Mouse (Mus musculus): ENCODE measurements around the gene Ackr4. TPM values are rescaled to one million over a fixed set of nuclear protein-coding genes. Genes with fewer than 3 reads are reported as not detected.
A peak's percentile ranks its signal among the peaks of the same experiment; 100 is the strongest.

The Ackr4 gene
- polyA plus RNA-seq, 1 experiment: 13.6 TPM

DNA sequence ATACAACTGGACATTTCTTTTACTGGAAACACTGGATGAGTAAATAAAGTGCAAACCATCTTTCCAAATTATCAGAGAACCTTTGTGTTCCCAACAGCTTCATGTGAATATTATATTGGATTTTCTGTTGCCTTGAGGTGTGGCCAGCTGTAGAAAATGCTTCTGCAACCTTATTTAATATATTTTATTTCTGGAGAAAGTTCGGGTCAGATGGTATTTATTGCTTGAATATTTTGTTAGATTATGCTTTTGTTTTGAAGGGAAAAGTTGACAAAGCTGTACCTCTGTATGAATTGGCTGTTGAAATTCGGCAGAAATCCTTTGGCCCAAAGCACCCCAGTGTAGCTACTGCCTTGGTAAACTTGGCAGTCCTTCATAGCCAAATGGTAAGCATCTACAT lies 86.4 kb downstream of the Ackr4 start, which contains the start of gene Gm28305:
Gene Gm28305 (plus strand): TSS at position 301 of the 400 bp plus-strand sequence.
- no peaks in the 10 kb centered on the region for H3K4me1 ChIP-seq (replicated peaks; ENCODE audit: control insufficient read depth, insufficient read depth, low read length)
- DNase-seq: no peak
- H3K4me3 ChIP-seq (ENCODE audit: control insufficient read depth, insufficient read depth, low read length): no peak within 1 kb of the TSS
- TF ChIP-seq CTCF (IDR thresholded peaks at IDR 0.05; ENCODE audit: borderline replicate concordance, control insufficient read depth, extremely low read depth, insufficient read depth, low read length, poor library complexity) (no peak), POLR2A (IDR thresholded peaks at IDR 0.05; ENCODE audit: control insufficient read depth, extremely low read depth, insufficient read depth, low read length, poor library complexity) (no peak)
- no peaks in the 10 kb centered on the region for H3K27me3 ChIP-seq (ENCODE audit: control insufficient read depth, insufficient read depth, low read length)
- no peaks in the 10 kb centered on the region for H3K36me3 ChIP-seq (ENCODE audit: control insufficient read depth, insufficient read depth, low read length)
- H3K27ac ChIP-seq (ENCODE audit: control insufficient read depth, insufficient read depth, low read length): no peak within 1 kb of the TSS
- WGBS: 89% methylated on average over 2 of the region's 2 CpGs

DNA sequence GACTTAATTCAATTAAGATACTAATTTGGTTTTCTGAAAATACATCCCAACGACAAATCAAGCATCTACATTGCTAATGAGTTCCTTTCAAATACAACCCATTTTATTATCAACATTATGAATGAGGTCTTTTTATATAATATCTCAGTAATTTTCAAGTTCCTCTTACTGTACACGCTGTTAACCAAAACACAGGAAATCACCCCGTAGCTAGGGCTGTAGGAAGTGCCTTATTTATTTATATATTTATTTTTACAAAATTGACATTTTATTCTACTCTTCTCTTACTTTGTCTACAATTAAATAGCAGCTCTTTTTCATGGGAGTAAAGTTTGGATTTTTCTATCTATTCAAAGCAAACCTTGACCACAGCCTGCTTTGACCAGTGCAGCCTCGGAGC lies 87.0 kb downstream of the Ackr4 start:
- no peak for DNase-seq
- no peaks in the 10 kb centered on the region for H3K4me1 ChIP-seq (replicated peaks; ENCODE audit: control insufficient read depth, insufficient read depth, low read length)
- no peaks in the 10 kb centered on the region for H3K36me3 ChIP-seq (ENCODE audit: control insufficient read depth, insufficient read depth, low read length)
- H3K27me3 ChIP-seq (ENCODE audit: control insufficient read depth, insufficient read depth, low read length): no peaks in the 10 kb centered on the region
- H3K27ac ChIP-seq (ENCODE audit: control insufficient read depth, insufficient read depth, low read length): no peak overlapping the region
- no peak overlapping the region for H3K4me3 ChIP-seq (ENCODE audit: control insufficient read depth, insufficient read depth, low read length)
- TF ChIP-seq CTCF (IDR thresholded peaks at IDR 0.05; ENCODE audit: borderline replicate concordance, control insufficient read depth, extremely low read depth, insufficient read depth, low read length, poor library complexity): no peak
- TF ChIP-seq POLR2A (IDR thresholded peaks at IDR 0.05; ENCODE audit: control insufficient read depth, extremely low read depth, insufficient read depth, low read length, poor library complexity): no peak
- 27% methylated on average over 4 of the region's 4 CpGs for WGBS

DNA sequence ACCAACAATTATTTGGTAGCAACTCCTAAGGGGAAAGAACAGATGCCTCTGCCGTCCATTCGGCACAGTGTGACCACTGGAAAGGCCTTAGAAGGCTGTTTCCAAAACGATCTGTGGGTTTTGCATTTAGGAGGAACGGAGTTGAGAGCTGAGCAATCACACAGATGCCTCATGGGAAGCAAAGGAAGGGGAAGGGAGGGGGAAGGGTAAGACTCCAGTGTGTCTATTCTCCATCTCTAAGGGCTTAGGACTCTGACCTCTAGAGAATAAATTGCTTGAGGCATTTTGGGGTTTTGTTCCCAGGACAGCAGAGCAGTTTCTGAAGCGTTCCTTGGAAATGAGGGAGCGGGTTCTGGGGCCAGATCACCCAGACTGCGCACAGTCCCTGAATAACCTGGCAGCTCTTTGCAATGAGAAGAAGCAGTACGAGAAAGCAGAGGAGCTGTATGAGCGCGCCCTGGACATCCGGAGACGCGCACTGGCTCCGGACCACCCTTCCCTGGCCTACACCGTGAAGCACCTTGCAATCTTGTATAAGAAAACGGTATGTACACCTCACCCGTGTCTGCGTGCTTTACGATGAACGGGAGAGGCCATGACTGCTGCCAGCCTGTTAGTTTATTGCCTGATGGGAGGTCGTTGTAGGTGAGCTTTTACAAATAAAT lies 87.6 kb downstream of the Ackr4 start:
- no peaks in the 10 kb centered on the region for H3K36me3 ChIP-seq (ENCODE audit: control insufficient read depth, insufficient read depth, low read length)
- no peak overlapping the region for H3K4me3 ChIP-seq (ENCODE audit: control insufficient read depth, insufficient read depth, low read length)
- no peak for TF ChIP-seq POLR2A (IDR thresholded peaks at IDR 0.05; ENCODE audit: control insufficient read depth, extremely low read depth, insufficient read depth, low read length, poor library complexity)
- no peak for TF ChIP-seq CTCF (IDR thresholded peaks at IDR 0.05; ENCODE audit: borderline replicate concordance, control insufficient read depth, extremely low read depth, insufficient read depth, low read length, poor library complexity)
- DNase-seq: no peak
- no peak overlapping the region for H3K27ac ChIP-seq (ENCODE audit: control insufficient read depth, insufficient read depth, low read length)
- 86% methylated on average over 21 of the region's 21 CpGs for WGBS
- no peaks in the 10 kb centered on the region for H3K4me1 ChIP-seq (replicated peaks; ENCODE audit: control insufficient read depth, insufficient read depth, low read length)
- H3K27me3 ChIP-seq (ENCODE audit: control insufficient read depth, insufficient read depth, low read length): no peaks in the 10 kb centered on the region

DNA sequence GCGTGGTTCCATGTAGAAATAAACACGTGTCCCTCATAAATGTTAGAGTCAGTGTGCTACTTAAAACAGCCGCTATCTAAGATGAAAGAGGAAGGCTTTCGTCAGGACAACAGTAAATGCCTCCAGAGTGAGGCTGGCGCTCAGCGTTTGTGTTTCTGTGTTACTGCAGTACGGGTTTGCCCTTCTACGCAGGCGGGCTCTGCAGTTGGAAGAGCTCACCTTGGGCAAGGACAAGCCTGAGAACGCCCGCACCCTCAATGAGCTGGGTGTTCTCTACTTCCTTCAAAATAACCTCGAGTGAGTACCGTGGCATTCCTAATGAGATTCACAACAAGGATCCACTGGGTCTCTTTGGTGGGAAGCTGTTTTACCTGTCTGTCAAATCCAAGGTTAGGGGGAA lies 88.5 kb downstream of the Ackr4 start:
- 95% methylated on average over 13 of the region's 13 CpGs for whole genome bisulfite sequencing
- no peak for TF ChIP-seq CTCF (IDR thresholded peaks at IDR 0.05; ENCODE audit: borderline replicate concordance, control insufficient read depth, extremely low read depth, insufficient read depth, low read length, poor library complexity)
- no peak for TF ChIP-seq POLR2A (IDR thresholded peaks at IDR 0.05; ENCODE audit: control insufficient read depth, extremely low read depth, insufficient read depth, low read length, poor library complexity)
- Histone ChIP-seq H3K27ac (ENCODE audit: control insufficient read depth, insufficient read depth, low read length) (no peak overlapping the region), H3K4me1 (replicated peaks; ENCODE audit: control insufficient read depth, insufficient read depth, low read length) (no peaks in the 10 kb centered on the region), H3K4me3 (ENCODE audit: control insufficient read depth, insufficient read depth, low read length) (no peak overlapping the region), H3K36me3 (ENCODE audit: control insufficient read depth, insufficient read depth, low read length) (no peaks in the 10 kb centered on the region), H3K27me3 (ENCODE audit: control insufficient read depth, insufficient read depth, low read length) (no peaks in the 10 kb centered on the region)
- DNase-seq: no peak

- Histone ChIP-seq H3K27ac (ENCODE audit: control insufficient read depth, insufficient read depth, low read length) (no peak overlapping the region), H3K4me3 (ENCODE audit: control insufficient read depth, insufficient read depth, low read length) (no peak overlapping the region), H3K4me1 (replicated peaks; ENCODE audit: control insufficient read depth, insufficient read depth, low read length) (no peaks in the 10 kb centered on the region), H3K27me3 (ENCODE audit: control insufficient read depth, insufficient read depth, low read length) (no peaks in the 10 kb centered on the region), H3K36me3 (ENCODE audit: control insufficient read depth, insufficient read depth, low read length) (no peaks in the 10 kb centered on the region)
- DNase-seq: peak; percentile 75
- no peak for TF ChIP-seq POLR2A (IDR thresholded peaks at IDR 0.05; ENCODE audit: control insufficient read depth, extremely low read depth, insufficient read depth, low read length, poor library complexity)
- peak; percentile 77; the same call in 1 of the 2 replicates for TF ChIP-seq CTCF (IDR thresholded peaks at IDR 0.05; ENCODE audit: borderline replicate concordance, control insufficient read depth, extremely low read depth, insufficient read depth, low read length, poor library complexity)
- 61% methylated on average over 24 of the region's 24 CpGs for WGBS
Measured at GRCm38 (mm10) chr9:104035261-104036015, 91.3 kb downstream of the Ackr4 start.

DNA sequence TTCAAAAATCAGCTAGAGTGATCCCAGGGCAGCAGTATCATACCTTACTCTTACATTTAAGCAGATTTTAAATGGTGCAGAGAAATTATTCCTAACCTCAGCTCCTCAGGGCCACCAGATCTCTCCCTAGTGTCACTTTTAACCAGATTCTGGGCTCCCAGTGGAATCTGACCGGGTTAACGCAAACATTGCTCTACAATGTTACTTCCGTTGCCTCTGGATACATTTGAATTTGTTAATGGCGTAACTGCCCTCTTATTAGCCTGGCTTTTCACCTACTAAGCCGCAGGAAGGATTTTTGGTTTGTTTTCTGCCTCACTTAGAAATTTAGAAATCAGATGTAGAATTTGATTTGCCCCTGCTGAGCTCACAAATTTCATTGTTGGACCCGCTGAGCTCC lies 92.0 kb downstream of the Ackr4 start:
- H3K36me3 ChIP-seq (ENCODE audit: control insufficient read depth, insufficient read depth, low read length): no peaks in the 10 kb centered on the region
- 90% methylated on average over 6 of the region's 6 CpGs for WGBS
- TF ChIP-seq POLR2A (IDR thresholded peaks at IDR 0.05; ENCODE audit: control insufficient read depth, extremely low read depth, insufficient read depth, low read length, poor library complexity): no peak
- no peak for TF ChIP-seq CTCF (IDR thresholded peaks at IDR 0.05; ENCODE audit: borderline replicate concordance, control insufficient read depth, extremely low read depth, insufficient read depth, low read length, poor library complexity)

More for the DNA sequence above, 92.0 kb downstream of the Ackr4 start:
- H3K4me3 ChIP-seq (ENCODE audit: control insufficient read depth, insufficient read depth, low read length): no peak overlapping the region
- H3K27me3 ChIP-seq (ENCODE audit: control insufficient read depth, insufficient read depth, low read length): no peaks in the 10 kb centered on the region
- no peak for DNase-seq
- no peaks in the 10 kb centered on the region for H3K4me1 ChIP-seq (replicated peaks; ENCODE audit: control insufficient read depth, insufficient read depth, low read length)
- no peak overlapping the region for H3K27ac ChIP-seq (ENCODE audit: control insufficient read depth, insufficient read depth, low read length)
